Mouse (Mus musculus) liver, embryonic 14.5 days (tissue): Measurements from ENCODE around the gene Selenon.

Source experiments
- CTCF ChIP-seq: IDR thresholded peaks from 2 replicates; pipeline ENCODE4 v1.5.1; 2016; ENCODE audit warnings: antibody characterized with exemption, low read depth, control low read depth
- EP300 ChIP-seq: IDR thresholded peaks from 2 replicates; pipeline ENCODE4 v1.6.1; 2016; ENCODE audit warnings: antibody characterized with exemption, low read depth

GRCm38 (mm10) chr4:134580351-134581148 is 28.6 kb upstream of the Selenon start:
- TF ChIP-seq CTCF, result no peak
- no peak for TF ChIP-seq EP300
